Mouse (Mus musculus): Measurements from ENCODE around the gene Cacna1s.

- TF ChIP-seq CTCF (IDR thresholded peaks at IDR 0.05; ENCODE audit: extremely low read depth, insufficient read length, insufficient replicate concordance, low read depth, low read length) (no peak), POLR2A (IDR thresholded peaks at IDR 0.05; ENCODE audit: low read depth, low read length) (no peak)
These were observed 11.7 kb upstream of the Cacna1s start for GRCm38 (mm10) chr1:136040874-136041273.

Data from small intestine, adult 2 months (tissue).